Mouse (Mus musculus): Measurements from ENCODE around the gene Rpe.
"Not testable (repeated sequence)": the region's sequence is repeated elsewhere in the genome, so short reads cannot be mapped to it uniquely, and the experiment has no call there.

GRCm38 (mm10) chr1:66699630-66700029 lies 1.0 kb upstream of the Rpe start:
- not testable (repeated sequence) for TF ChIP-seq CTCF (IDR thresholded peaks at IDR 0.05; ENCODE audit: control insufficient read depth, insufficient read depth, insufficient read length); MYOD1 (IDR thresholded peaks at IDR 0.05; ENCODE audit: control insufficient read depth, insufficient read length, low read depth); FOSL1 (IDR thresholded peaks at IDR 0.05; ENCODE audit: insufficient read depth, low read length, poor library complexity, severe bottlenecking); MAX (IDR thresholded peaks at IDR 0.05); USF1 (IDR thresholded peaks at IDR 0.05; ENCODE audit: low read depth); CEBPB (IDR thresholded peaks at IDR 0.05; ENCODE audit: low read depth); MYOG (IDR thresholded peaks at IDR 0.05; ENCODE audit: control insufficient read depth, extremely low read depth, insufficient read length)
